Mouse (Mus musculus) lung, postnatal 10 days (tissue): ENCODE data around the gene Tcf3.
A peak's percentile ranks its signal among the peaks of the same experiment; 100 is the strongest.

Experiments
- DNase-seq: peaks from one replicate; pipeline ENCODE4 v3.0.0; 2021

The Tcf3 gene

DNA sequence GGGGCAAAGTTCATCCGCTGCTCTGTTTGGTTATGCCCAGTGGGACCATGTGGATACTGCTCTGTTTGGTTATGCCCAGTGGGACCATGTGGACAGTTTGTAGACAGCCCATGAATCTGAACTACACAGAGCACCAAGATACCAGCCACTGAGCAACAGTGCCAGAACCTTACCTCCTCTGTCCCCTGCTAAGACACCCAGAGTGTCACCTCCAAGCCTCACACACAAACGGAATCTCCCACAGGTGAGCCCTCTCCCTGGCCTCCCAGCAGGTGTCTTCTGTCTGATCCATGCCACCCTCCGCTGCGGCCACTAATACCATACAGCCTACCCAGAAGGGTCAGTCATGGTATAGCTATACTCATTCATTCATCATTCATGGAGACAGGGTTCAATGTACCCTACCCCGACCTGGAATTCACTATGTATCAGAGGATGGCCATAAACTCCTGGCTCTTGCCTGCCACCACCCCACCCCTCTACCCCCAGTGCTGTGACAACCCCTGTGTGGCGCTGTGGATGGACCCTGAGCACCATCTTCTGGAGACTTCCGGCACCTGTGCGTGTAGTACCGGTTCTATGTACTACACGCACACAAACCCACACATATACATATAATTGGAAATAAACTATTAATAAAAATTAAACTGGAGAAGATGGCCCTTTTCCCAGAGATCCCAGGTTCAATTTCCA is 27.8 kb downstream of the Tcf3 start:
- DNase-seq = no peak

DNA sequence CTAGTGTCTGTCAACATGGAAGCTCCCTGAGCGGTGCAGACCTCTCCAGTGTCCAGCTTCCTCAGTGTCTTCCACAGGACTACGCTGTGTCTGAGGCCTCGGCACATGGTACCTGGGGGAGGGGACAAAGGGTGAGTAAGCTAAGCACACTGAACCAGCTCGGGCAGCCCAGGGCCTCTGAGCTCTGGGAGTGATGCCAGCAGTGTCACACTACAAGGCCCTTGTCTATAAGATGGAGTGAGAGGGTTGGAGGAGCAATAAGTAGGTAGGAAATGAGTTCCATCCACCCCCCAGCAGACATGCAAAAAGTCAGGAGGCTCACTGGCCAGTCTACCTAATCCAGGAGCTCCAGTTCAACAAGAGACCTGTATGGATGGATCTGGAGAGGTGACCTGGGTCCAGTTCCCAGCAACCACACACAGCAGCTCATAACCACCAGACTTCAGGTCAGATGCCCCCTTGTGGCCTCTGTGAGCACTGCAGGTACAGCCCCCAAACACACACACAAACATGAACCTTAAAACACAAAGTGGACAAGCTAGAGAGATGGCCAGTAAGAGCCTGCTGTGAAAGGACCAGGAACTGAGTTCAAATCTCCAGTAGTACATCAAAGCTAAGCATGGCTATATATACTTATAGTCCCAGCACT is 30.3 kb downstream of the Tcf3 start:
- peak; percentile 48 for DNase-seq

DNA sequence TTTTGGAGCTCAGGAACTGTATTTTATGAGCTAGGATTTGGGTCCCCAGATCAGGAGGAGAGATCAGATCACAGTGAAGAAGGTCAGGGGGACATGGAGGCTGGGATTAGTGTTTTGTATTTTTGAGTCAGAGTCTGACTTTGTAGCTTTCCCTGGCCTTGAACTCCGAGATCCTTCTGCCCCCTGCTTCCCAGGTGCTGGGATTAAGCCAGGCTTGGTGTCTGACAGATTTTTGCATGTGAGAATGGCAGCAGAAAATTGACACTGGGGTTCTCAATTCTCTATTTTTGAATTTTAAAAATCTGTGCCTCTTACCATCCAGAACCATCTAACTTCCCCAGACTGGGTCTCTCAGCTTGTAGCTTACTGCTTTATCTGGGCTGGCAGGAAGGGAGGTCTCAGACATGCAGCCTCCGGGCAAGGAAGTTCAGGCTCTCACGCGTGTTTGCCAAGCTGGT is 32.7 kb downstream of the Tcf3 start:
- DNase-seq = no peak

DNA sequence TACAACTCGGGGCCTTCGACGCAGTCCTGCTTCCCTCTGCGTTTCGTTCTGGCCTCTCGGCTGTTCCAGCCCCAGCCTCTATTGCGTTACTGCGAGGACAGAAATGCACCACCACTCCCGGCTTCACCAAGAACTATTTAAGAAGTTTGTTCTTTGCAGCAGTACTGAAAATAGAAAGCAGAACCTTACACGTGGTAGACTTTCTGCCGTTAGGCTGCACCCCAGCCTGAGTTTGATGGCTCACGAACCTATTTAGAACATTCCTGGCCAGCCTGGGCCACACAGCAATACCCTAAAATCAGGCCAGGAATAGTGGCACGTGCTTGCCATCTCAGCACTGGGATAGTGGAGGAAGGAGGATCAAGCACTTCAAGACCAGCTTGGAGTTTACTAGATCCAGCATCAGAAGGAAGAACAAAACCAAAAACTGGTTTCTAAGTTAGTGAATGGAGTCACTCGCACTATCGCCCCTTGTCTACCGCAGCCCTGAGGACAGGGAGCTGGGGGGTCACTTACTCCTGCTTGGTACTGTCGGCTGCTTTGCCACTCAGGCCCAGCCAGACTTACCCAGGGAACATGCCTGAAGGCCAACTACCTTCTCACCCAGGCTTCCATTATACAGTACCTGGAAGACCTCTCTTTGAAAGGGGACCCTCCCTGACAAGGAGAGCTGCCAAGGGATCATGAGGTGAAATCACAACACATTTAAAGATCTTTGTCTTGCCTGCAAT is 33.3 kb downstream of the Tcf3 start:
- DNase-seq = no peak

DNA sequence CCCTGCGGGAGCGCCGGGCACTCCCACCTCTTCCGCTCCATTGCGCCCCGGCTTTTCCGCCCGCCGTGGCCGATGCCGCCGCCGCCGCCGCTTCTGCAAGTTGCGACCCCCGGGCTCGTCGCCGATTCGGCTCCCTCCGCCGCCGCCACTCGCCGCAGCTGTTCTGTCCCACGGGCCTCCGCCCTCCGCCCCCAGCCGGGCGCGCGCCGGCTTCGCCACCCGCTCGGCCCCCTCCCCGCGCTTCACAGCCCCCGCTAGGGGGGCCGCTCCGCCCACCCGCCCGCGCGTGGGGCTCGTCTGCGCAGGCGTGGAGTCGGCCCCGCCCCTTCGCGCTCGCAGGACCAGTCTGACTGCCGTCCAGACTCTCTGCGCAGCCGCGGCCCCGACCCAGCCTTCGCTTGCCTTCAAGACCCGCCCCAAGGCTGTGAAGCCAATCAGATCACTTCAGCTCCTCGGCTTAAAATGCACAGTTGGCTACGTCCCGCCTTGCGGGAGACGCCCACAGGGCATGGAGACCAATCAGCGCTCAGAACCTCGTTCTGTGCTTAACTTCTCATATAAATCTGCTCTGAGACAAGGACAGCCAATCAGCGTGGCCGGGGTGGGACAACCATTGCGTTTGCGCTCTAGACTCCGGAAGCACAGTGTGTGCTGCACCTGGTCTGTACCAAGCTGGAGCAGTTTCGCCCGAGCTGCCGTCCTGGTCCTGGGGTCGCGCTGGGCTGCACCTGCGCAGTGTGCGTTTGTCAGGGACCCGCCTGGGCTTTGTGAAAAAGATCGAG is 34.1 kb downstream of the Tcf3 start, which contains the start of gene Mbd3:
Mbd3 (minus strand) TSS at position 360 of the 782 bp plus-strand sequence.
- DNase-seq = peak; percentile 100

DNA sequence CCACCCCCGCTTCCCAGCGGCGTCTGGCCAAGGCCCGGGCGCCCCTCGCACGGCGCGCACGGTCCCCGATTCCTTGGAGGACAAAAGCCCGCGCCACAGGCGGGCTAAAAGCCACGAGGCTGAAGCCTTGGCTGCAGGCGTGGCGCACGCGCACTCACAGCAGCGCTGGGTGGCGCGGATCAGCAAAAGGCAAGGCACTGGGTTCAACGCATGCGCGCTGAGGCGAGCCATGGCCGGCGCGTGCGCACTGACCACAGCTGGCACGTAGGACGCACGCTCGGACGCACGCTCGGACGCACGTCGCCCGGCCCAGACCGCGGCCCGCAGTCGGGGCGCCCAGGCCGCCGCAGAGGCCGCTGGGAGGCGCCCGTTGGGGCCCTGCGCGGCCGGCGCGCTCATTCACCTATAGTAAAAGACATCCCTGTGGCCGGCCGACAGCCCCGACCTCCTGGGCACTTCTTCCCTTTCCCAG is 34.7 kb downstream of the Tcf3 start:
- peak; percentile 99 for DNase-seq

DNA sequence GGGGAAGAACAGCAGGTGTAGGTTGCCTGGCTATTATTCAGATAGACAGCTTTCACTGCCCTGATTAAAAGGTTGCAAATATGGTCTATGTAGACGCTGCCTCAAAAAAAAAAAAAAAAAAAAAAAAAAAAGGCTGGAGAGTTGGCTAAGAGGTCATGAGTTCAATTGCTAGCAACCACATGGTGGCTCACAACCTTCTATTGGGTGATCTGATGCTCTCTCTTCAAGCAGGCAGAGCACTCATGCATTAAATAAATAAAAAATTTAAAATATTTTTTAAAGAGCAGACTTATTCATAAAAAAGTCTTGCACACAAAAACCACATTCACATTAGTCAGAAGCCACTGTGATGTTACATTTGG is 35.3 kb downstream of the Tcf3 start:
- DNase-seq = no peak

DNA sequence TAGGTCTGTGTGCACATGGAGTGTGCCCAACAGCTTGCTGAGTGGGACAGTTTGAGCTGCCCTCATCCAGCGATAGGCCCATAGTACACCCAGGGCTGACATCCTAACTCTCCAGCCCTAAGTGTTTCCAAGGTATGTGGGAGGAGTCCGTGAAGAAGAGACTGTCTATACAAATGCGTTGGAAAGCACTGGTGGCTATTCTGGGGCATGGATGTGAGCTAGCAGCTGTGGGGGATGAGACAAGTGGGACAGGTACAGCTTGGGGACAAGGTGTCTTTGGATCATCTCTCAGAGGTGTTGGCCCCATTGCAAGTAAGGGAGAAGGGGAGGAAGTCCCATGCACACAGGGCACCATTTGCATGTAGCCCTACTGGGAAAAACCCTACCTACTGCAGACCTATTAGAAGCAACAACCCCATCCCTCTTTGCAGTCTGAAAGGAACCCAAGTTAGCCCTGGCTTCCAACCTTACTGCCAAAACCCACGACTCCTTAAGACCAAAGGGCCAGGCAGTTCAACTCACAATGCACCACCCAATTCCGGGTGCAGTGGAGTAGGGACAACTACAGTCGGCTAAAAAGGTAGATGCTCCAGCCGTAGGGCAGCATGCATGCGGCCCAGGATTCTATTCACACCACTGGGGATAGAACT is 35.8 kb downstream of the Tcf3 start:
- DNase-seq = no peak

DNA sequence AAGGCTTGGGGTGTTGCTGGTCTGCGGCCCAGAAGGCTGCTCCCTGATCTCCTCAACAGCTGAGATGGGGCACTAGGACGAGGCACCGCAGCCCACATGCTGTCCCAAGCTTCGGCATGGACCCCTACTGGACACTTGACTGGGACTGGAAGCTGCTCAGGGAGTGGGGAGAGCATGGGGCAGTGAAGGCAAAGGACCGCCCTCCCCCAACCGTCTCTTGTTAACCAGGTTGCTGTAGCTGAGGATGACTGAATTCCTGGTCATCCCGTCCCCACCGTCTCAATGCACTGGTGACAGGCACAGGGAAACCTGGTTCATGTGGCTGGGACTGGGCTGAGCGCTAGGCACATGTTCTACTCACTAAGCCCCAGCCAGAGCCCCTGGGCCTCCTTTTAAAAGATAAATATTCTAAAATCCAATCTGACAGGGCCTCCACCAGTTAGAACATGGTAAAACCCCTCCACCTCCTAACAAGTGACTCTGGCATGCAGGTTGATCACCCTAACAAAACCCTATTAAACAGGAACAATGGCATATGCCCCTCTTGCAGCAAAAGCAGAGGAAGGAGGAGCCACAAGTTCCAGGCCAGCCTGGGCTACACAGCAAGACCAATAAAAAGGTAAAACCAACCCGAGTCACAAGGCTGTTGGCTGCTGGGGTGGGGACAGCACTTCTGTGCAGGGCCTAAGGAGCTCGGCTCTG is 36.5 kb downstream of the Tcf3 start:
- no peak for DNase-seq

DNA sequence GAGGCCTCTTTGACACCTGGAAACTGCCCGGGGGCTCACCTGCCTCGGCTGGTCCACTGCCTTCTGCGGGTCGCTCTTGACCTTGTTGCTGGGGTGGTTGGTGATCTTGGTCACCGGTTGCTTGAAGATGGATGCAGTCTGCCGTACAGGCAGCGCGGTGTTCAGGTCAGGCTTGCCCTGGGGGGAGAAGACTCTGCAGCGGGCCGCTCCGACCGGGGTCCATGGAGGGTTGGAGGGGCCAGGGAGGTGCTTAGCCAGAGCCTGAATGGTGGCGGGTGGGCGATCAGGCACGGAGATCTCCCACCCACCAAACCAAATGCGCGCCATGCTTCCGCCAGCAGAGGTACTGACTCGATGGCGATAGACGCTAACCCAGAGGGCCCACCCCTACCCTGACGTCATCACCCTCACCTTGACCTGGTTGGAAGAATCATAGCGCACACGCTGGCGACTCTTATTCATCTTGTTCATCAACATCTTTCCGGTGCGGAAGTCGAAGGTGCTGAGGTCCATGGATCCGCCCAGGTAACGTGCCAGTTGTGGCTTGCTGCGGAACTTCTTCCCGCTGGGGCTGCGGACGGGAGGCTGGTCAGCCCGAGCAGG is 38.3 kb downstream of the Tcf3 start:
- DNase-seq = no peak

DNA sequence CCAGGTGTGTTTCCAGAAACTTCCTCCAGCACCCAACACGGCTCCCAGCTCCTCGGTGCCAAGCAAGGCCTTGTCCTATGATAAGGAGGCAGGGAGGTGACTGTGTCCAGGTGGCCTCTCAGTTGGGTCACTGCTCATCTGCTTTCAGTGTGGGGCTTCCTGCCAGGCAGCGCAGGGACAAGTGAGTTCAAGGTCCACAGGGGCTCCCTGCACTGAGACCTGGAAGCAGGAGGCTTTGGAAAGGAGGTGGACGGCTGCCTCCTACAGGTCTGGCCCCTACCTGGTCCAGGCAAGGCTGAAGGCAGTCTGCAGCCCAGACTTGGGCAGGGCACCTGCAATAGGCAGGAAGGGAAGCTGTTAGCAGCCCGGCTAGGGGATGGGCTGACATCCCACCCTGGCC is 40.8 kb downstream of the Tcf3 start:
- DNase-seq = no peak

DNA sequence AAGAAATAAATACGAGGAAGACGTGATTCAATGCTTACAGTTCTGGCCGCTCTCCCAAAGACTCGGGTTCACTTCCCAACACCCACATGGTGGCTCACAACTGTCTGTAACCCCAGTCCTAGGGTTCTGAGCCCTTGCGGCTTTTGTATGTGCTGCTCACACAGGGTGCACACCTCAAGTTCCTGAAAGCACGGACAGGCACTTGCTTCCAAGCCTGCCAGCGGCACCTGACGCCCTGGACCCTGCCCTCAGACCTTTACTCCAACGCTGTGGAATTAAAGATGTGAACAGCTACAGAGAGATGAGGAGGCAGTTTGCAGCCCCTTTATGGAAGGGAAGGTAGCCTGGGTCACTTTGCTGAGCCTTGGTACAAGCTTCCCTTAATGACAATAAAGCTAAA is 42.8 kb downstream of the Tcf3 start:
- DNase-seq = no peak

DNA sequence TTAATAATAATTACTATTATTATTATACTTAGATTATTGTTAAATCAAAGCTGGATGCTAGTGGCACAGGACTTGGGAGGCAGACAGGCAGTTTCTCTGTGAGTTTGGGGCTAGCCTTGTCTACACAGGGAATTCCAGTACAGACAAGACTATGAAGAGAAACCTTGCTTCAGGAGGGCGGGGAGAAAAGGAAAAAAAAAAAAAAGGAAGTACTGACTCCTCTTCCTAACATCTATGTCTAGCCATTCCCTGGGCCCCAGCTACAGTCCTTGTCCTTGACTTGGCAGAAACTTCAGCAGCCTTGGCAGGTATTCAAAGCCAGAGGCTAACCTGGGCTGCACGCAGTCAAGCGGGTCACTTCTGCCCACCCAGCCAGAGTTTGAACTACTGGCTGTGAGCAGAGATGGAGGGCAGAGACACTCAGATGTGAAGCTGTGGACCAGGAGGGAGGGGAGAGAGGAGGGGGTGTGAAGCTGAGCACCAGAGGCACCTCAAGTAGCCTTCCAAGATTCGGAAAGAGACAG is 44.2 kb downstream of the Tcf3 start:
- no peak for DNase-seq

DNA sequence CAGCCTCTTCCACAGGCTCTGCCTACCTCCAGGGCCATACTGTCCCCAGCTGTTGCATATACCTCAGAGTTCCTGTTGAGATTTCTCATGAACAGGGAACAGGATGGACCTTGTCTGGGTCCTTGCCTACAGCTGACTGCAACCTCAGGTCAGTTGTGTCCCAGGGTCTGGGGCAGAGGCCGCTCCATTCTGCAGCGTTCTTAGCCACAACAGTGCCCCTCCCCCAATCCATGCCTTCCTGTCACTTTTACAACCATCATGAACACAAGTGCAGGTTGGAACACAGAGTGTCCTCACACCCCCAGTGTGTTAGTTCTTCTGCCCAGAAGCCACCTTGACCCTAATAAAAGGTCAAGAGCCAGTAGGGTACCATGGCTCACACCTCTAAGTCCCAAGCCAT is 44.7 kb downstream of the Tcf3 start:
- DNase-seq = no peak

DNA sequence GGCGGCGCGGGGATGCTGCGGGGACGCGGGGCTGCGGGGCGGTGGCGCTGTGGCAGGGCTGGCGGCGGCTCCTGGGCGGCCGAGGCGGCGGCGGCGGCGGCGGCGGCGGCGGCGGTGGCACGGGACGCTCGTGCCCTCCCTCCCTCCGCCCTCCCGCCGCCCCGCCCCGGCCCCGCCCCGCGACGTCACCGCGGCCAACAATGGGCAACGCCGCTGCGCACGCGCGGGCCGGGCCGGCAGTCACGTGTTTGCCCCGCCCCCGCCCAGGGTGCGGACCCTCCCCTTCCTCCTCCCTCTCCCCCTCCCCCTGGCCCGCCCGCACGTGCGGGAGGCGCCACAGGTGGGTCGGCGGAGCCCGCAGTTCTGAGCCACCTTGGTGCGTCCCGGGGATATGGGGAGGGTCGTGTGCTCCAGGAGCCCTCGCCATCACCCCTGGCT is 45.9 kb downstream of the Tcf3 start, which contains the start of gene Mex3d:
Mex3d (minus strand) TSS at position 138 of the 438 bp plus-strand sequence.
- DNase-seq = peak; percentile 85

DNA sequence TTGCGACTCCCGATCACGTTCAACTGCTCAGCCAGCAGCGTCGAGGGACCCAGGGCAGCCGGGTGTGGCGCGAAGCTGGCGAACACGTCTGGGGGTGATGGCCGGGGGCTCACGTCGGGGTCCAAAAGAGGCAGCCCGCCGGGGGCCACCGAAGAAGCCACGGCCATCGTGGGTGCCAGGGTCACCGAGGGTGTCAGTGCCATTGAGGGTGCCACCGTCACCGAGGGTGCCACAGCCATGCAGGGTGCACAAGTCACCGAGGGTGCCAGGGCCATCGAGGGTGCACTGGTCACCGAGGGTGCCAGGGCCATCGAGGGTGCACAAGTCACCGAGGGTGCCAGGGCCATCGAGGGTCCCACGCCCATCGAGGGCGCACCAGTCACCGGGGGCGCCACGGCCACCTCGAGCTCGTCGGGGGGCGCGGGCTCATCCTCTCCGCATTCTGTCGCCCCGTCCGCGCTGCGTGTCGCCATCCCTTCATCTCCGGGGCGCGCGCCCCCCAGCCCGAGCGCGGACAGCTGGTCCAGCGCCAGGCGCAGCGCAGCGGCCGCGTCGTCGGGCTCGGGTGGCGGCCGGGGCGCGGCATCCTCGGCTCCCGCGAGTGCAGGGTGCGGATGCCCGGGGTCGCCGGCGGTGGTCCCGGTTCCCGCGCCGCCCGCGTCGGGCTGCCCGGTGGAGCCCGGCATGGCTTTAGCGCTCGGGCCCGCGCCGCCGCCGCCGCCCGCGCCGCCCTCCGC is 46.5 kb downstream of the Tcf3 start:
- DNase-seq = peak; percentile 51

DNA sequence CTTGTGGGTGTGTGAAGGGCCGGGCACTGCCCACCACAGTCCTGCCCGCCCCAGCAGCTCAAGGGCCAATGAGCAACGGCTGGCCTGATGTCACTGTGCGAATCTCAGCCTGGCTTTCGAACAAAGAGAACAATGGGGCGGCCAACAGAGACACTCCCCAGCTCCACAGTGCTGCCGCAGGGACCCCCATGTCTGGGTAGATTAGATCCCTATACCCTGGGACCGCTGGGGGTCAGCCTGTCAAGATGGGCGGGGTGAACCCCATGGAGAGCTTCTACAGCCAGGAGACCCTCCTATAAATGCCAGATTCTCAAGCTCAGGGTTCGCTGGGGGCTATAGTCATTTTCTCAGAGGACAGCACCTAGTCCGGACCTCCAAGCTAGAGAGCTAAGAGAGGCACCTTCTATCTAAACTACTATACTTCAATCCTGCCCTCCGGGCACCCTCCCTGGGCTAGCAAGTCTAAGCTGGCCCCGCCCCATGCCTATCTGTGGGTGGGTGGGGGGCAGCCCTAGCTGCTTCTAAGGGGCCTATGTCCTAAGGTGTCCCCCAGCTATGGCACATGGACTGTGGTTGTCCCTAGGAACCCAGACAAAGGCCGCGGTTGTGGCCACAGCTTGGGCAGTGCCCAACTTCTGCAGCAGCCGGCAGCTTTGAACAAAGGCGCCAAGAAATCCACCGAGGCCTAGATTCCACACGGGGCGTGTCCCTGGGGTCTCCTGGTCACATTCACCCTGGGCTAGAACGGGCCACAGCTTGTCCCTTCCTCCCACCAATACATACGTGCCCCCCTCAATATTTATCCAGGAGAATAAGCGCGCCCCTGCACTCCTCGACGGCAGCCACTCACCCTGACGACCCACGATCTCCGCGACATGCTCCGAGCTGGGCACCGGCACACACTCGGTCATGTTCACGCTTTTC is 47.4 kb downstream of the Tcf3 start:
- peak; percentile 76 for DNase-seq

DNA sequence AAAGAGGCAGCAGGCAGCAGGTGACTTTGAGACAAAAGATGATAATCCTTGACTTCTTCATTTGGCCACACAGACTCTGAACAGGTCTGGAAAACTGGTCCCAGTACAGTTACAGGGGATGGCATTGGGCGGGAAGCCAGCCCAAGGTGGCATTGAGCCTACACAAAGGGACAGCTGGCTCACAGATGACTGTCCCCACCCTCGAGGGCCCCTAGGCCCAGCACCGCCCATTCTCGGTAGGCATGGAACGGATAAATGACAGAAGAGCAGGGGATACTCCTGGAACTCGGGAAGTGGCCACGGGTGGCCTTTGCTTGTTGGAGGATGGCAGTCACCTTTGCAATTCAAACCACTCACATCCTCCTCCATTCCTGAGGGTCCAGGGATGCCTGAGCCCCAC is 48.1 kb downstream of the Tcf3 start:
- DNase-seq = no peak

DNA sequence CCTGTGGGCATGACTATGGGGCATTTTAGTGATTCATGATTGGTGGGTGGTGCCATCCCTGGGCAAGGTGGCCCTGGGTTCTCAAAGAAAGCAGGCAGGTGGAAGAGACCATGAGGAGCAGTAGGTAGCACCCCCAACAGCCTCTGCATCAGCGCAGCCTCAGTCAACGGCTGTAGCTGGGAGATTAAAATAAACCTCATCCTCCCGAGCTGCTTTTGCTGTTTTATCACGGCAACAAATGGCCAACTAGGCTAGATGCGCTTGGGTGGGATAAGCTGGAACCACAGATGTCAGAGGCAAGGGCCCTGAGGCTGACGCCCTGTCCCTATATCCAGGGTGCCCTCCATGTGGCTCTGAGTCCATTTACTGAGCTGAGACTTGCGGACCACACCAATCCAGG is 48.7 kb downstream of the Tcf3 start:
- DNase-seq = no peak
